Mouse (Mus musculus): ENCODE results near the gene Sik3.

Gene Sik3

GRCm38 (mm10) chr9:46015831-46016230 lies 3.2 kb downstream of the Sik3 start:
- peak; percentile 58 to 60 for DNase-seq (ENCODE audit: low spot score in 2 of 2)

GRCm38 (mm10) chr9:46016417-46016816 lies 3.8 kb downstream of the Sik3 start:
- DNase-seq (ENCODE audit: low spot score in 2 of 2), result no peak

GRCm38 (mm10) chr9:46018316-46018715 lies 5.7 kb downstream of the Sik3 start:
- DNase-seq (ENCODE audit: low spot score in 2 of 2), result no peak

- no peak for DNase-seq (ENCODE audit: low spot score in 2 of 2)
Measured at GRCm38 (mm10) chr9:46019975-46020374, 7.4 kb downstream of the Sik3 start.

DNA sequence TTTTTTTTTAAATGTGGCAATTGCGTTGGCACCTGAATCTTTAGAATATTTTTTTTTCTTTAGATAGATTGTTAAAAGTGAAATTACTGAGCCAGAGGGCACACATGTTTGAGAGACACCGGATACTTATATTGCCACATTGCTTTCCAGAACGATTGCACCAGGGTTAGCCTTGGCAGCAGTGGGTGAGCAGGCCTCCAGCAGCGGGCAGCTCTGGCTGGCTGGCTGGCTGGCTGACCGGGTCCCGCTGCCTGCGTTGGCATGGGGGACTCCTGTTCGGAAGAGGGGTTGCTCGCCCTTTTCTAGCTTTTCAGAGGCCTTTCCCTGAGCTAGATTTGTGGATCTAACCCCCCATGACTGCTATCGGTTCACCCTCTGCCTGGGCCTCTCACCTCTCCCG lies 11.0 kb downstream of the Sik3 start:
- DNase-seq (ENCODE audit: low spot score in 2 of 2), result no peak

DNA sequence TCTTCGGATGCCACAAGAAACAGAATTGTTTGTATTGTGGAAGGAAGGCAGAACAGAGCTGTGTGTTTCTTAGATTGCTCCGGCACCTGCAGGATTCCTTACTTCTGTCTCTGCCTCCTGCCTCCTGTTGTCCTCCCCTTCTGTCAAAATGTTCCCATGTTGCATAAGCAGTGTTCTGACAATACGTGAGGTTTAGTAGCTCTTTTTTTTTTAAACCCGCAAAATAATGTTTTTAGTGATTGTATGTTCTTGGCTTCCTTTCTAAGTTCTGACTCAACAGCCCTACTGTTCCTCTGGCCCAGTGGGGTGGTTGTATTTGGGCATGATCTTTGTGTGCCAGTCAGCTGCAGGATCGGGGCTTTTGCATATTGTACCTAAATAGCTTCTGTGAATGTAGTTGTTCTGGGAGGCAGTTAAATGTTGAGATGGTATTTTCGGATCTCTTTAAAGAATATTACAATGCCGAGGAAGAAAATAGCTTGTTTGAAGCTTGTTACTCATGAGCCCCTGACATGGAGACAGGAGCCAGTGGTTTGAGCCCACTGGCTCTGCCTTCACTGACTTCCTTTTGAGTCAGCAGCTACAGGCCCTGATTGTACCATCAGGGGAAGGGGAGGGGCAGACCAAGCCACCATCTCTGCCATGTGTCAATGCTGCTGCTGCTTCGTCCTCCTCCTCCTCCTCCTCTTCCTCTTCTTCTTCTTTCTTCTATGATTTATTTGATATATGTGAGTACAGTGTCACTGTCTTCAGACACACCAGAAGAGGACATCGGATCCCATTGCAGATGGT lies 13.6 kb downstream of the Sik3 start:
- no peak for DNase-seq (ENCODE audit: low spot score in 2 of 2)

GRCm38 (mm10) chr9:46027994-46028393 lies 15.4 kb downstream of the Sik3 start:
- peak in 1 of 2 experiments; percentile 49 for DNase-seq (ENCODE audit: low spot score in 2 of 2)

DNA sequence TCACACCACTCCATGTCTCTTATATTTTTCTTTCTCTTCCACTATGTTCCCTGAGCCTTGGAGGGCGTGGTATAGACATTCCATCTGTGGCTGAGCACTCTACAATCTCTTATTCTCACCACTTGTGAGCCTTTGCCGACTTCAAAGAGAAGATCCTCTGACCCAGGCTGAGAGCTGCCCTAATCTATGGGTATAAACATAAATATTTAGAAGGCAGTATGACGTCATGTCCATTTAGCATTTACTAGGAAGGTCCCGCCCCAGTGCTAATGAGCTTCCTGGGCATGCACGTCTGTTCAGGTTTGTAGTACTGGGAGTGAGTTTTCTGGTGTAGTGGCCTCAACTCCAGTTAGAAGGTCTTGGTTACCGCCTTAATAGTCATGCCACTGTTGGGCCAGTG lies 16.9 kb downstream of the Sik3 start:
- DNase-seq (ENCODE audit: low spot score in 2 of 2), result no peak

DNA sequence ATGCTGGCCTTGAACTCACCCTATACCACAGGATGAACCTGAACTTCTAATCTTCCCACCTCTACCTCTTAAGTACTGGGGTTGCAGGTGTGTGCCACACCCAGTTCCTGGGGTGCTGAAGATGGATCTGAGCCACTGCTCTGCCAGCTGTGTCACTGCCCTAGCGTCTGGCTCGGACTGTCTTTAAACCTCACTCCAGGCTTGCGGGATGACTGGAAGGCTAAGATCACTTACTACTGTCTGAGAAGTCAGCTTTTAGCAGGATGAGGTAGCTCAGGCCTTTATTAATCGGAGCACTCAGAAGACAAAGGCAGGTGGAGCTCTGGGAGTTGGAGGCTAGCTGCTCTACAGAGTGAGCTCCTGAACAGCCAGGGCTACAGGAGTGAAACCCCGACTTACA lies 17.6 kb downstream of the Sik3 start:
- no peak for DNase-seq (ENCODE audit: low spot score in 2 of 2)

GRCm38 (mm10) chr9:46030968-46031367 lies 18.3 kb downstream of the Sik3 start:
- no peak for DNase-seq (ENCODE audit: low spot score in 2 of 2)

GRCm38 (mm10) chr9:46032190-46032589 lies 19.6 kb downstream of the Sik3 start:
- peak; percentile 69 to 75 for DNase-seq (ENCODE audit: low spot score in 2 of 2)

DNA sequence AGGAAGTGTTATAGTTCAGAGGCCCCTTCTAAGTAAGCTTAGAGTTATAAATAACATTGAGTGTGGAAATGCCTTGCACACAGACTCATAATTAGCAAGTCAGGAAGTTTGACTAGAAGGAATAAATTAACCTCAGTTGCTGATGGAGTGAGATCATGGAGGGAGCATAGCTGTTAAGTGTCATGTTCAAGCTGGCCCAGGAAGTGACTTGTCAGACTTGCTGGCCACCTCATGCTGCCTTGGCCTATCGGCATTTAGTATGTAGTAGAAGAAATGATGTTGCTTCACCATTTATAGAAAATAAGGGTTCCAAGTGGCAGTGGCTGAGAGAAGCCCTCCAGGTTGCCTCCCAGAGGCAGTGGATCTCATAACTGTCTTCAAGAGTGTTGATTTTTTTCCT lies 20.4 kb downstream of the Sik3 start:
- DNase-seq (ENCODE audit: low spot score in 2 of 2), result no peak

- DNase-seq (ENCODE audit: low spot score in 2 of 2), result no peak
Measured at GRCm38 (mm10) chr9:46033862-46034261, 21.2 kb downstream of the Sik3 start.

DNA sequence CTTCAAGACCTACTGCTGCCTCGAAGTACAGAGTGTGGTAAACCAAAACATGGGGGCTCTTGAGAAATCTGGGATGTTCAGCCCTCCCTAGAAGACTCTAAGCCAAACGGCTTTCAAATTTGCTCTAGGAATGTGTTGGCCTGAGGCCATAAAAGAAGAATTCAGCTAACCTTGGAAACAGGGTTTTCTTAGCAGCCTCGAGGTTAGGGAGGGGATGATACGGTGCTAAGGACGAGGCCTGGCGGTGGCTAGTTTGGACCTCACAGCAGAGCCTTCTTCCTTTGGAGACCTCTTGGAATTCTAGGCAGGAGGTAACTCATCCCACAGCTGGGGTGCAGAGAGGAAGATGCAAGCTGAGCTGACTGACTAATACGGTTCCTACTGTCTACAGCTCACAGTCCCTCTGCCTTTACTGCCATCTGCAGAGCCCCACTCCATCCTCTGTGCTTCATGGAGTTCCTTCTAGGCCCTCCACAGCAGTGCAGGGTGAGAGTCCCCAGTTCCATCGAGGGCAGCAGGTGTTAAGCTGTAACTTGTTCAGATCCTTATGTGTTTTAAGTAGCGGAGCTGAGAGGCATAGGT lies 22.8 kb downstream of the Sik3 start:
- DNase-seq (ENCODE audit: low spot score in 2 of 2), result no peak

DNA sequence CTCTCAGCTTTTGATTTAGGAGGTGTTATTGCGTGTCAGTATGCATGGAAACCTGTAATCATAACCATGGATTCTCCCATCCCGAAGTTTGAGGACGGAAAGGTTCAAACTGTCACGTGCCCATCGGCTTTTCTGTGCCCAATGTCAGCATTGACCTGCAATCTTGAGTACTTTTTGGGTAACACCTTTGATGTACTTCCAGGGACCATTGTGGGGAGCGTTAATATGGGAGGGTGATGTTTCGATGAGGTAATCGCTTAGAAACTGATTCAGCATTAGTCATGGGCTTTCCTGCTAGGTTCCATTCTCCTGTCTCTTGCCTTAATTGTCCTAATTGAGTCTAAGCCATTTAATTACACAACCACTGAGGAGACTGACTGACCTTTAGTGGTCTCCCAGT lies 24.3 kb downstream of the Sik3 start:
- DNase-seq (ENCODE audit: low spot score in 2 of 2), result no peak

GRCm38 (mm10) chr9:46038786-46039185 lies 26.2 kb downstream of the Sik3 start:
- no peak for DNase-seq (ENCODE audit: low spot score in 2 of 2)

DNA sequence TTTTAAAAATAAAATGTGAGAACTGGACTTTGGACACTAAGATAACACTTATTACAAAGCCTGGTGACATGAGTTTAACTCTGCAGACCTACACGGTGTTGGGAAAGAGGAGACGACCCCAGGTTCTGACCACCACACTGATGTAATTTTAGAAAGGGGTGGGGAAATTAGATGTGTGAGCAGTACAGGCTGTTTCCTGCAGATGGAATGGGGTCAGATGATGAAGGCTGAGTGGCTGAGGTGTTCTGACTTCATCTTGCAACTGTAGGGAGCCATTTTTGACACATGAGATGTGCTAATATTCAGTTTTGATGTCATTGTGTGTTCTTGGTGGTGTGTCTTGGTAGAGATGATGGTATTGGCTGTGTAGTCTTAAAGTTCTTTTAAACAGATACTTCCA lies 28.6 kb downstream of the Sik3 start:
- no peak for DNase-seq (ENCODE audit: low spot score in 2 of 2)

DNA sequence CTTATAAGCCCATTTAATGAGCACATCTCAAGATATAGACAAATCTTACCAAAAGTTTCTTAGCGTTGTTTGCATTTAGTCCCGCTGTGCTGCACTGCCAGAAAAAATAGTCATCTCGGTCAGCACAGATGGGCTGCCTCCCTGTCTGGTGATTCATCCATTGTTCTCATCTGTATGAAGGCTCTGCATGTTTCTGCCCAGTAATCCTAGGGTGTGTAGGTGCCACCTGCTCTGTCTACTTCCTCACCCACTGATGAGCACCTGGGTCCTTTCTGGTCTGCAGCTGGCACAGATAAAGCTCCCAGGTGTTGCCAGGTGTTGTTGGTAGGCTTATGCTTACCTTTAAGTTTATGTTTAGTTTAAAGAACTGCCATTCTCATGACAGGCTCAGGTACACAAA lies 29.8 kb downstream of the Sik3 start:
- no peak for DNase-seq (ENCODE audit: low spot score in 2 of 2)

GRCm38 (mm10) chr9:46043626-46044025 lies 31.0 kb downstream of the Sik3 start:
- no peak for DNase-seq (ENCODE audit: low spot score in 2 of 2)

DNA sequence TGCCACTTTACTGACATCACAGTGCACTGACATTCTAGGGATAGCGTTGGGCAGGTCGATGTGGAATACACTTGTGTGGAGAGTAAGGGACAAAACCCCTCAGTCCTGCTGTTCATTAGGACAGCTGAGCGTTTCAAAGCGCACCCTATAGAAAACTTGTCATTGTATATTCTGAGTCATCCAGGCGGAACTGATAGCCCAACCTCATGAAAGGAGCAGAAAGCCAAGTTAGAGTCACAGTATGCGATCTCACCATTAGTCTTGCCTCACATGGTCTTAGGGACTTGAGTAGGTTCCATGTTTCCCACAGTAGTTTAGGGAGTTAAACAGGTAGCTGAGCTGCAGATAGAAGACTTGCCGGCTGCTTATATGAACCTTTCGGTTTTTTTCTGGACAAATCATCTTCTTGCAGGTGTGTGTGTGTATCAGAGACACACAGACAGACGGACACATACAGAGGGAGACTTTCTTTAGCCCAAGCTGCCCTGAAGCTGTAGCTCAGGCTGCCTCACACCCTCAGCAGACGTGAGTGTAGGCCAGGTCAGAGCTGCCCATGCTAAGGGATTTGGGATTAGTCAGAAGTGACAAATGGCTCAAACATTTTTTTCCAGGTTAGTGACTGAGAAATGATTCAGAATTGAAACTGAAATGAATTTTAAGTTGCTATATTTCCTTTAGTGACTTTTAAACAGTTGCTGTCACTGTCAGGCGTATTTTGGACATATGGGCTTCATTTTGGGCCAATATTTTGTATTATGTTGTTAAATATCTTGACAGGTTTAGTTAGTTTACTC lies 34.3 kb downstream of the Sik3 start:
- DNase-seq (ENCODE audit: low spot score in 2 of 2), result no peak

DNA sequence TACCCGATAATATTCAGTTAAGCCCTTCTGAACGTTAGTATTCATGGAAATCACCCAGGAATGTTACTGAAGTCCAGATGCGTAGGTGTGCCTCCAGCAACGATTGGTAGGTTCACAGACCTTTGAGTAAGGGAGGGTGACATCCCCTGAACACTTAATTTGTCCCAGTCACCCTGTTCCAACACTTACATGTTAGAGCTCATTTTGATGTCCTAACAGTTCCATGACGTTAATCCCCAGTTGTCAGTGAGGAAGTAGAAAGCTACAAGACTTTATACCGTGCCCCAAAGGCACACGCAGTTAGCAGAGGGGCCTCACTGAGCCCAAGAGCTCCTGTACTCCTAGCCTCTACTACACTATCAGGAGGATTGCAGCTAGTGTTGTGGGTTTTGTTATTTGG lies 36.9 kb downstream of the Sik3 start:
- no peak for DNase-seq (ENCODE audit: low spot score in 2 of 2)

GRCm38 (mm10) chr9:46050203-46050602 lies 37.6 kb downstream of the Sik3 start:
- no peak for DNase-seq (ENCODE audit: low spot score in 2 of 2)
